Mouse (Mus musculus): ENCODE measurements around the gene Col24a1.

The Col24a1 gene

DNA sequence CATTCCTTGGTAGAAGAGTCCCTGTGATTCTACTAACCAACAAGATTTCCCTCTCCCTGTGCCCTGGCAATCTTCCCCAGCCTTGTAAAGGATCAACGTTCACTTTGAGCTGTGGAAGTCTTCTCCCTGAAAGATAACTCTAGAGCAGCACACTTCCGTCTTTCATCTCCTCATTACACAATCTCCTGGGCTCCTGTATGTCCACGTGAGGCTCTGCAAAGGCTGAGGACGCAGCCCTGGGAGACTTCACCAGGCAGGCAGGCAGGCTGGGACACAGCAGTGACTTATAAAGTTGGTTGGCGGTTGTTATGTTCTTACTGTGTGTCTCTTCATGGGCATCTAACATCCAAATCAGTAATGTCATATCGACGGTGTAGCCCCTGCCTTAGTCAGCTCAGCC is 170.1 kb downstream of the Col24a1 start:
- DNase-seq (ENCODE audit: extremely low spot score) = no peak

- no peak for DNase-seq (ENCODE audit: extremely low spot score)
These were observed 171.5 kb downstream of the Col24a1 start for GRCm38 (mm10) chr3:145463731-145464130.

GRCm38 (mm10) chr3:145471094-145471493 is 178.8 kb downstream of the Col24a1 start:
- no peak for DNase-seq (ENCODE audit: extremely low spot score)

DNA sequence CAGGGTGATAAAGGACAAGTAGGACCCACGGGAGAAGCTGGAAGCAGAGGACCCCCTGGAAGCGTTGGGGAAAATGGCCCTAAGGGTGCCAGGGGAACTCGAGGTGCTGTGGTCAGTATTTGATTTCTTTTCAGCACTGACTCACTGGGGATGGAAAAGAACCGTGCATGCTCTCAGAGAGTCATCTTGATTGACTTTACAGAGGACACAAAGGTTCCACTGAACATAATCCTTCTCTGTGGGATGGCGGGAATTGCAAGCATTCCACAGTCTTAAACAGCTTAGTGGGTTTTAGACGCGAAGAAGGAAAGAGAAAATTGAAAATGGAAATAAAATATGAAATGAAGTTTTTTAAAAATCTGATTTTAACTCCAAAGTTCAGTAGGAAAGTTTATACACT is 181.9 kb downstream of the Col24a1 start:
- no peak for DNase-seq (ENCODE audit: extremely low spot score)

GRCm38 (mm10) chr3:145476634-145477033 is 184.4 kb downstream of the Col24a1 start:
- no peak for DNase-seq (ENCODE audit: extremely low spot score)

DNA sequence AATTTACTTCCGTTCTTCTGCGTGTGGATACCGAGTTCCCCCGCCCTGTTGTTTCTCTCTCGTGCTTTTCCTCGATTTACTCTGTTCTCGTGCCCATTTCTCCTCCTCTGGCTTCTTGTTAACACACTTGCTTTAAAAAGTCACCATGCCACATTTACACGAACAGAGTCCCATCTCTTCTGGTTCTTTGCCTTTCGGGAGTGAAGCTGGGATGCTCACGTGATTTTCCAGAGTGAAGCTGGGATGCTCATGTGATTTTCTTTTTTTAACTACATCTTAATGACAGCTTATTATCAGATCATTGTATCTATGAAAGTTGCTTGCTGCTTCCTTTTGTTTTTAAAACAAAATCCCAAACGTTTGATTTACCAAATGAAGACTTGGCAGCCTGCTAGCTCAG is 184.8 kb downstream of the Col24a1 start:
- no peak for DNase-seq (ENCODE audit: extremely low spot score)

DNA sequence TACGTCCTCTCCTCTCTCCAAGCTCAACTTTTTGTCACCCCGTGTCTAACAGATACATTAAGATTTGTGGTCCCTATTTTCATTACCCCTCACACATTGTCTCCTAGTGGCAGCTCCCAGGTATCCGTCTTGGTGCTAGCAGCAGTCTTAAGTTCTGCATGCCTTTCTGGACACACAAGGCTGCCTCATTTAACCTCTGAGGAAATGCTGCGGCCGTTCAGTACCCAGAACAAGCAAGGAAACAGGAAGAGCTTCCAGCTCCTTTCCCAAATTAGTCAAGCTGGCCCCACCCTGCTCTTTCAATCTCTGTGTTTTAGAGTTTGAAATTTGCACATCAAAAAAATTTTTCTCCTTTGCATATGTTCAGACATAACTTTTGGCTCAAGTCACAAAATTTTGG is 186.2 kb downstream of the Col24a1 start:
- DNase-seq (ENCODE audit: extremely low spot score) = no peak

DNA sequence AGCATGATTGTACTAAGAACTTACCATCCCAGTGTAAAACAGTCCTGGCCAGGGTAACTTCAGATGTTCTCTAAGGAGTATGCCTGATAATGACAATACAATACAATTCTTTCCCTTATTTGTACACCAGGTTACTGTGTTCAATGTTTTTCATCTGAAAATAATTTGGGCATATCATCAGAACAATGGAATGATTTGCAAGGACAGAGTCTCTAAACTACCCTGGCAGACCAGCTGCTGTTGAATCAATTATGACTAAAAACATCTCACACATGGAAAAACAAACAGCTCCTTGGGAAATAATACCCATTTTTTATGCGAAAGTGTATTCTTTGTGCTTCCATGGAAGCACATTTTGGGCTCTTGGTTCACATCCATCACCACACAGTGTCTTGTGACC is 198.0 kb downstream of the Col24a1 start:
- no peak for DNase-seq (ENCODE audit: extremely low spot score)

GRCm38 (mm10) chr3:145491326-145491725 is 199.1 kb downstream of the Col24a1 start:
- DNase-seq (ENCODE audit: extremely low spot score) = no peak

GRCm38 (mm10) chr3:145498127-145498526 is 205.9 kb downstream of the Col24a1 start:
- DNase-seq (ENCODE audit: extremely low spot score) = no peak

DNA sequence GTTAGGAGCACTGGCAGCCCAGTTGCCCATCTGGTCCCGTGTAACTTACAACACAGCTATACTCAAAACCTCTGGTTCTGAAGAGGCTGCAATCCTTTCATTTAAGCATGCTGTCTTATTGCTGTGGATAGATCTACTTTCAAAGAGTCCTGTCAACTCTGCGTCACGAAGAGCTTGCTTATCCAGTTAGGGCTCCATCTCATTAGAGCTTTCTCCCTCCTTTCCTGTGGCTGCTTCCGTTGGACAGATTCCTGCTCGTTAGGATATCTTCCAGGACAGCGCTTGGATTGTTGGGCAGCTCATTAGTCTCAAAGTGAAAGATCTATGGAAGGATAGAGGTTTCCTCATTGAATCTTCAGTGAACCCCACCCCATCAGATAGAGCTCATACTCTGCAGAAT is 206.6 kb downstream of the Col24a1 start:
- DNase-seq (ENCODE audit: extremely low spot score) = no peak

- no peak for DNase-seq (ENCODE audit: extremely low spot score)
These were observed 212.6 kb downstream of the Col24a1 start for GRCm38 (mm10) chr3:145504830-145505229.

DNA sequence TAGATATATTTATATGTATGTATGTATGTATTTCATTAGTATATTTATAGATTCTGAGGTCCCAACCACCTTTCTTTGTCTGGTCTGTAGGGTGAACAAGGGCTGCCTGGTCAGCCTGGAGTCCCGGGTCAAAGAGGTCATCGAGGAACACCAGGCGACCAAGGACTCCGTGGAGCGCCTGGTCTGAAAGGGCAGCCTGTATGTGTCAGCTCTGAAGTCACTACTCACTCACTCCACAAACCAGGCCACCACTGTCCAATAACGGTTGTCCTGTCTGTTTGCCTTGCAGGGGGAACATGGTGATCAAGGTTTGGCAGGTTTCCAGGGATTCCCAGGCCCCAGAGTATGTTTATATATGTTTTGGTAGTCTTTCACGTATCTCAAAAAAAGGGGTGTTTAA is 216.3 kb downstream of the Col24a1 start:
- no peak for DNase-seq (ENCODE audit: extremely low spot score)

DNA sequence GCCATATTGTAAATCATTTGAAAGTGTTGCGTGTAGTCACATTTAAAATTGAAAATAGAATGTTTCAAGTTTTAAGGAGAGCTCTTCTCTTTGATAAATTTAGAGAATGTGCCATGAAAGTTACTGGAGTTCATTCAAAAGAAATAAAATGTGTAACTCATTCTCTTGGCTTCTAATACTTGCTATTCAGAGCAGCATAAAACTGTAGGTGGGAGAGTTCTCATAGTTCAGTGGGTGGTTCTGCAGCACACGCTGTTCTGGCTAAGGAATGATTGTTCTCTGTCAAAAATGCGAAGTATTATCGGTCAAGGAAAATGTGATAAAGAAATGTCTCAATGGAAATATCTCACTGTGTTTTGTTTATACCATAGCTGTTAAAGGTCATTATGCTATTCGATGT is 221.9 kb downstream of the Col24a1 start:
- no peak for DNase-seq (ENCODE audit: extremely low spot score)

DNA sequence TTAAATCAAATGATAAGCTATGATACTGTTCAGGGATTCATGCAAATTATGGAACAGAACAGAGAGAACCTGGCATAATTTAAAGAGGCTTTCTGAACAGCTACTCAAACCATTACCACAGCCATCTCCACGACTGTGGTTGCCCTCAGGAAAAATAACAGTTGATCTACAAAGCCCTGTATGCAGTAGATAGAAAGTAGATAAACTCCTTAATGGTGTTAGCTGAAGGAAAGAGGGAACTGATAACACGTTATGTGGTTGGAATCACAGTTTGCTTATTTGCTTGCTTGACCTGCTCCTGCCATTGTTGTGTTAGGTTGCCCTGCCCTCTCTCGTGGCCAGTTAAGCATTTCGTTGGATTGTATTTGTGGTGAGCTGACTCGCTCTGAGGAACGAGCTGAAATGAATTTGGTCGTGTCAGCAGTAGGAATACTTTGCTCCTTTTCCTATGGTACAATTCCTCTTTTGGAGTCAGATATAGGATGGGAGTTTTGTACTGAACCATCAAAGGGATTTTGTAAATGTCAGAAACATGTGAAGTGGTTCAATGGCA is 229.3 kb downstream of the Col24a1 start:
- no peak for DNase-seq (ENCODE audit: extremely low spot score)

DNA sequence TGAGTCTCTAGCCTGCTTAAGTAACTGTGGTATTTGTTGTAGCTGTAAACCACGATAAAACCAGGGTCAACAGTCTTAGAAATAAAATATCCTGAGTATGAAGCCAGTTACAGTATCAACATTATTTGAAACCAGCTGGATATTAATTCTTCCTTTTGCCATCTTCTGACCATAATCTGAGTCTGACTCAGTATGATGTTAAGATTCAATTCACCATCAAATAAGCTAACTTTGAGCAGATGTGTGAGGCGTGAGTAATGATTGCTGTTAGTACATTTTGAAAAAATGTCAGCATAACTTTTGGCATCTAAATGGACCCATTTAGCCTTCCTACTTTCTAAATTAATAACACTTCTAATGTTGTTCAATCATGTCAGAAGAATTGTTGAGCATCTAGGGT is 230.0 kb downstream of the Col24a1 start:
- DNase-seq (ENCODE audit: extremely low spot score) = no peak

DNA sequence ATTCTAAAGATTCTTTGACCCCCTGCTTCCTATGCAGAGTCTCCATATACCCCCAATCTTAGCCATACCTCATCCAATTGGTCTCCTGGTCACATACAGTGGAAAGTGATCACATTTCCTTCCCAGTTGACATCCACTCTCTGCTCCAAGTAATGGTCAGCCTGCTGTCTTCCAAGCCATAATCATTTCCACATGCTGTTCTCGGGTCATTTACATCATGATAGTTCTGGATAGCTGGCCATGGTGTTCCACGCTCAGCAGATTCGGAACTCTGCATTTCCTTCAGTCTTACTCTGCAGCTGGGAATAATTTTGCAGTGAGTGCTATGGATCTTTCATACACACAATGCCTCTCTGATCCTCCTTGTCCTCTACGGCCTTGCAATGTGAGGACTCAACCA is 233.0 kb downstream of the Col24a1 start:
- no peak for DNase-seq (ENCODE audit: extremely low spot score)

- DNase-seq (ENCODE audit: extremely low spot score) = no peak
These were observed 245.6 kb downstream of the Col24a1 start for GRCm38 (mm10) chr3:145537870-145538269.

GRCm38 (mm10) chr3:145548441-145549415 is 256.5 kb downstream of the Col24a1 start:
- no peak for DNase-seq (ENCODE audit: extremely low spot score)

DNA sequence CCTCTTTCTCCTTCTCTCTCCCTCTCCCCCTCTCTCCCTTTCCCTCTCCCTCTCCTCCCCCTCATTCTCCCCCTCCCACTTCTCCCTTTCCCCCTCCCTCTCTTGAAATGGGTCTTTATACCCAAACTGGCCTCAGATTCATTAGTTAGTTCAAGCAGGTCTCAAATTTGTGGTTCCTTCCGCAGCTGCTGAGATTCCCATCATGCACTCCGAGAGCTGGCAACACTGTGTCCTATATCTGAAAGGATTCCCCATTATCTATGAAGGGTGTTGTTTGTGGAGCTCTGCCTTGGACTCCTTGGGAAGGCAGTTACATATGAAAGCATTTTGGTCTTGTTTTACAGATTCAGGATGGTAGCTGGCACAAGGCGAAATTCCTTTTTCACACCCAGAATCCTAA is 257.9 kb downstream of the Col24a1 start:
- no peak for DNase-seq (ENCODE audit: extremely low spot score)

GRCm38 (mm10) chr3:145554388-145554787 is 262.1 kb downstream of the Col24a1 start:
- no peak for DNase-seq (ENCODE audit: extremely low spot score)

DNA sequence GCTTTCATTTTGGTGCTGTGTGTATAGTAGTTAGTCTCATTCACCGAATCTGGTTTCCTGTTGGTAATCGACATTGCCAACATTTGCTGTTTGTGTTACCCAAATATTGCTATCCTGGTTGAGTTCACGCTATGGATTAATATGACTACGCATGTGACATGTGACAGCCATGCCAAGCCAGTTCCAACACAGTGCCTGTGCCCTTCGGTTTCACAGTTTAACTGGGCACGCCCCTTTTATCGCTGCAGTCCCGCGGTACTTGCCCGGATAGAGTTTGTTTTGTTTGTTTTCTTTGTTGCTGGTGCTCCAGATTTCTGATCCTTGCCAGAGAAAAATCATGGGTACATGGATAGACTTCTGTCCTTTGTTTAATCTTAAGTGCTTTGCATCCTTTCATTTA is 263.9 kb downstream of the Col24a1 start:
- DNase-seq (ENCODE audit: extremely low spot score) = no peak

- DNase-seq (ENCODE audit: extremely low spot score) = no peak
These were observed 267.4 kb downstream of the Col24a1 start for GRCm38 (mm10) chr3:145559675-145560074.

All from embryo, embryonic 9.5 days (tissue).